8 mouse cellular contexts compared by ENCODE assay signal in the genomic region with DNA sequence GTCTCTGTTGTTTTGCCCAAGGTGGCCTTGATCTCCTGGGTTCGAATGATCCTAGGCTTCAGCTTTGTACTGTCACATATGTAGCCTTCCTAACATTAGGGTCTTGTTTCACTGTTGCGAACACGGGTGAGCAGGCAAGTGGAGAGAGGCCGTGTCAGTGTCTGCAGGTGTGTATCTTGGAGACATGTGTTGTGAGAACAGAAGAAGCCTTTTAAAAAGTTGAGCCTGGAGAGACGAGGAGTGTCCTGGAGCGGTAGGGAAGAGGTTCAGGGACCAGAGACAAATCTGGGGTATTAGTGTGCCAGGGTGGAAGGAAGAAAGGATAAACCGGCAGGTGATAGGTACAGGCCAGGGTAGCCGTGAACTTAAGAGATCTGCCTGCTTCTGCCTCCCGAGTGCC. TPM values are rescaled to one million over a fixed set of nuclear protein-coding genes. Genes with fewer than 3 reads are reported as not detected.
DNase-seq lines count a peak whose midpoint lies in the region; ATAC-seq lines count a peak whose summit lies in the region.
"Had no signal": no experiment of that assay in that cellular context is flagged by ENCODE, and none has a peak within 500 bp of the region (broad histone marks: within the 10 kb centered on the region; RNA-seq: fewer than 3 reads in every experiment).

No protein-coding gene starts in this region.

- no peak overlapping the region for H3K27ac ChIP-seq in liver, embryonic 11.5 days (ENCODE audit: low read depth, low read length)
- H3K27ac ChIP-seq in embryonic facial prominence, embryonic 12.5 days: no peak overlapping the region
- no peak overlapping the region for H3K27ac ChIP-seq in liver, embryonic 15.5 days (replicated peaks)

- ATAC-seq in liver, embryonic 11.5 days (replicated peaks; ENCODE audit: low FRiP score): no peak
- no peak for ATAC-seq in embryonic facial prominence, embryonic 12.5 days (ENCODE audit: insufficient number of reproducible peaks, insufficient read depth, low FRiP score, low TSS enrichment)
- ATAC-seq in liver, embryonic 15.5 days (ENCODE audit: insufficient read depth): no peak
- ATAC-seq in CD4-positive, CD25-positive, alpha-beta regulatory T cell, adult 4 months: no peak

- H3K4me2 ChIP-seq in liver, embryonic 11.5 days: peak overlapping the region; percentile 77
- peak overlapping the region; percentile 94 for H3K4me2 ChIP-seq in embryonic facial prominence, embryonic 12.5 days (replicated peaks)
- peak overlapping the region; percentile 96 for H3K4me2 ChIP-seq in liver, embryonic 15.5 days

- peaks cover 19% of the 10 kb centered on the region for H3K36me3 ChIP-seq in liver, embryonic 11.5 days (ENCODE audit: control insufficient read depth, insufficient read depth, low read length)
- H3K36me3 ChIP-seq in embryonic facial prominence, embryonic 12.5 days: peaks cover 26% of the 10 kb centered on the region
- H3K36me3 ChIP-seq in liver, embryonic 15.5 days (replicated peaks): peaks cover 25% of the 10 kb centered on the region

- intact Hi-C loops in gastrocnemius, postnatal 14 days (cut with DNase I; ENCODE audit: low total_unique reads): no loop called here

- 71% methylated on average over 9 of the region's 9 CpGs for WGBS in liver, embryonic 11.5 days
- WGBS in embryonic facial prominence, embryonic 12.5 days: 80% methylated on average over 9 of the region's 9 CpGs
- WGBS in liver, embryonic 15.5 days (ENCODE audit: insufficient replicate concordance): 64% methylated on average over 9 of the region's 9 CpGs

- DNase-seq in liver, embryonic 11.5 days (ENCODE audit: low spot score): no peak
- DNase-seq in liver: no peak
- peak; percentile 0 for DNase-seq in gastrocnemius, postnatal 14 days
- DNase-seq in adrenal gland, postnatal 36 days: no peak

- H3K4me3 ChIP-seq in liver, embryonic 11.5 days (ENCODE audit: low read depth, low read length): peak overlapping the region; percentile 86
- H3K4me3 ChIP-seq in embryonic facial prominence, embryonic 12.5 days: peak overlapping the region; percentile 83
- peak overlapping the region; percentile 68 for H3K4me3 ChIP-seq in liver, embryonic 15.5 days (replicated peaks)

- no peaks in the 10 kb centered on the region for H3K9me3 ChIP-seq in liver, embryonic 11.5 days (ENCODE audit: control insufficient read depth, low read length)
- H3K9me3 ChIP-seq in embryonic facial prominence, embryonic 12.5 days: no peaks in the 10 kb centered on the region
- H3K9me3 ChIP-seq in liver, embryonic 15.5 days (replicated peaks): no peaks in the 10 kb centered on the region

- H3K4me1 ChIP-seq in liver, embryonic 11.5 days (replicated peaks; ENCODE audit: control insufficient read depth, insufficient read depth, low read length): peaks cover 27% of the 10 kb centered on the region
- H3K4me1 ChIP-seq in embryonic facial prominence, embryonic 12.5 days: peaks cover 30% of the 10 kb centered on the region
- peaks cover 43% of the 10 kb centered on the region for H3K4me1 ChIP-seq in liver, embryonic 15.5 days (replicated peaks)

- H3K9ac ChIP-seq in liver, embryonic 11.5 days (ENCODE audit: low read depth, low read length): peak overlapping the region; percentile 63
- peak overlapping the region; percentile 71 for H3K9ac ChIP-seq in embryonic facial prominence, embryonic 12.5 days
- peak overlapping the region; percentile 47 for H3K9ac ChIP-seq in liver, embryonic 15.5 days

- no peaks in the 10 kb centered on the region for H3K27me3 ChIP-seq in liver, embryonic 11.5 days (replicated peaks; ENCODE audit: control insufficient read depth, insufficient read depth, low read length)
- no peaks in the 10 kb centered on the region for H3K27me3 ChIP-seq in embryonic facial prominence, embryonic 12.5 days
- H3K27me3 ChIP-seq in liver, embryonic 15.5 days: no peaks in the 10 kb centered on the region

RNA-seq across cellular contexts. Expression of gene Parp3, which starts 1.4 kb away (rescaled TPM):
- polyA plus RNA-seq in liver, embryonic 11.5 days (2014; fragmentation: Nextera tagmentation; extraction: Ambion mirVana): 1.5 and 1.6 TPM in 2 replicates
- 3.7 and 4.6 TPM in 2 replicates for polyA plus RNA-seq in embryonic facial prominence, embryonic 12.5 days (2016; fragmentation: Nextera tagmentation; extraction: Ambion mirVana)
- 10 to 100 TPM; 64.1 to 76.2 TPM for total RNA-seq in gastrocnemius, postnatal 14 days (2021)
- 1.4 TPM in 2 replicates for polyA plus RNA-seq in liver, embryonic 15.5 days (2015; fragmentation: Nextera tagmentation; extraction: Ambion mirVana)
- 10 to 100 TPM; 52.6 to 68.5 TPM for polyA plus RNA-seq in CD4-positive, CD25-positive, alpha-beta regulatory T cell, adult 4 months (2017; shearing (Covaris generic))
- total RNA-seq in adrenal gland, postnatal 36 days (2021): 10 to 100 TPM; 37.8 to 55.4 TPM

RNA-seq across cellular contexts. Expression of gene Rrp9, which starts 2.3 kb away (rescaled TPM):
- 85.4 and 92.8 TPM in 2 replicates for polyA plus RNA-seq in liver, embryonic 11.5 days (2014; fragmentation: Nextera tagmentation; extraction: Ambion mirVana)
- 52.8 and 57.9 TPM in 2 replicates for polyA plus RNA-seq in embryonic facial prominence, embryonic 12.5 days (2016; fragmentation: Nextera tagmentation; extraction: Ambion mirVana)
- 10 to 100 TPM; 12.6 to 18.4 TPM for total RNA-seq in gastrocnemius, postnatal 14 days (2021)
- polyA plus RNA-seq in liver, embryonic 15.5 days (2015; fragmentation: Nextera tagmentation; extraction: Ambion mirVana): 20.8 and 24.5 TPM in 2 replicates
- polyA plus RNA-seq in CD4-positive, CD25-positive, alpha-beta regulatory T cell, adult 4 months (2017; shearing (Covaris generic)): 10 to 100 TPM; 35.4 to 37.4 TPM
- 10 to 100 TPM; 28.0 to 37.2 TPM for total RNA-seq in adrenal gland, postnatal 36 days (2021)

RNA-seq across cellular contexts. Expression of gene Gpr62, which starts 12.4 kb away (rescaled TPM):
- polyA plus RNA-seq in liver, embryonic 11.5 days (2014; fragmentation: Nextera tagmentation; extraction: Ambion mirVana): 0.11 TPM in 1 of 2 replicates, not detected in the other
- polyA plus RNA-seq in embryonic facial prominence, embryonic 12.5 days (2016; fragmentation: Nextera tagmentation; extraction: Ambion mirVana): 0.62 and 0.70 TPM in 2 replicates
- total RNA-seq in gastrocnemius, postnatal 14 days (2021): under 1 TPM; 0.16 to 0.33 TPM
- polyA plus RNA-seq in liver, embryonic 15.5 days (2015; fragmentation: Nextera tagmentation; extraction: Ambion mirVana): not detected in 2 replicates
- polyA plus RNA-seq in CD4-positive, CD25-positive, alpha-beta regulatory T cell, adult 4 months (2017; shearing (Covaris generic)): not detected
- total RNA-seq in adrenal gland, postnatal 36 days (2021): under 1 TPM in 1 of 2 experiments, not detected in 1; 0.13 TPM

RNA-seq across cellular contexts. Expression of gene Iqcf1, which starts 21.7 kb away (rescaled TPM):
- not detected in 2 replicates for polyA plus RNA-seq in liver, embryonic 11.5 days (2014; fragmentation: Nextera tagmentation; extraction: Ambion mirVana)
- not detected in 2 replicates for polyA plus RNA-seq in embryonic facial prominence, embryonic 12.5 days (2016; fragmentation: Nextera tagmentation; extraction: Ambion mirVana)
- not detected for total RNA-seq in gastrocnemius, postnatal 14 days (2021)
- polyA plus RNA-seq in liver, embryonic 15.5 days (2015; fragmentation: Nextera tagmentation; extraction: Ambion mirVana): not detected in 2 replicates
- not detected for polyA plus RNA-seq in CD4-positive, CD25-positive, alpha-beta regulatory T cell, adult 4 months (2017; shearing (Covaris generic))
- total RNA-seq in adrenal gland, postnatal 36 days (2021): not detected
- total RNA-seq: left cerebral cortex, postnatal 10 days had no signal

RNA-seq across cellular contexts. Expression of gene Pcbp4, which starts 25.0 kb away (rescaled TPM):
- polyA plus RNA-seq in liver, embryonic 11.5 days (2014; fragmentation: Nextera tagmentation; extraction: Ambion mirVana): 62.4 and 63.2 TPM in 2 replicates
- polyA plus RNA-seq in embryonic facial prominence, embryonic 12.5 days (2016; fragmentation: Nextera tagmentation; extraction: Ambion mirVana): 213 and 222 TPM in 2 replicates
- 10 to 100 TPM; 47.6 to 48.7 TPM for total RNA-seq in gastrocnemius, postnatal 14 days (2021)
- 7.4 and 9.1 TPM in 2 replicates for polyA plus RNA-seq in liver, embryonic 15.5 days (2015; fragmentation: Nextera tagmentation; extraction: Ambion mirVana)
- 1 to 10 TPM; 2.9 to 3.1 TPM for polyA plus RNA-seq in CD4-positive, CD25-positive, alpha-beta regulatory T cell, adult 4 months (2017; shearing (Covaris generic))
- total RNA-seq in adrenal gland, postnatal 36 days (2021): 10 to 100 TPM; 20.2 to 27.7 TPM
